Mouse (Mus musculus): ENCODE results near the gene Zfp1. TPM values are rescaled to one million over a fixed set of nuclear protein-coding genes. Genes with fewer than 3 reads are reported as not detected.

The Zfp1 gene
- polyA plus RNA-seq, 1 experiment, result 4.0 TPM

DNA sequence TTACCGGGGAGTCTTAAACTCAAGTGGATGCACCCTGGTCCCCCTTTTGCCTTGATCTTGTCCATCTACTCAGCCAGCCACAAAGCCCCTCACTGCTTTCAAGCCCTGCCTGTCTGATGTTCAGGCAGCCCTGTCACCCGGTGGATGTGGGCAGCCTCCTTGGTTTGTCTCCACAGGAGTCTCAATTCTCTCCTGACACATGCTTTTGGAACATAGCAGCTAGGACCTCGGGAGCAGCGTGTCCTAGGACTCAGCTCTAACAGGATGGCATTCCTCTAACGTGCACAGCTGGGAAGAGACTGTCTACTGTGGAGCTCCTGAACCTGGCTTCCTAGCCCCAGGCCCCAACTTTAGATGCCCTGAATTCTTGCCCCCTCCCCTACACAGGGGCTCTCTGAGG, 62.5 kb downstream of the Zfp1 start:
- no peak for DNase-seq (ENCODE audit: low read depth, low spot score)
- WGBS, result 42% methylated on average over 5 of the region's 5 CpGs

DNA sequence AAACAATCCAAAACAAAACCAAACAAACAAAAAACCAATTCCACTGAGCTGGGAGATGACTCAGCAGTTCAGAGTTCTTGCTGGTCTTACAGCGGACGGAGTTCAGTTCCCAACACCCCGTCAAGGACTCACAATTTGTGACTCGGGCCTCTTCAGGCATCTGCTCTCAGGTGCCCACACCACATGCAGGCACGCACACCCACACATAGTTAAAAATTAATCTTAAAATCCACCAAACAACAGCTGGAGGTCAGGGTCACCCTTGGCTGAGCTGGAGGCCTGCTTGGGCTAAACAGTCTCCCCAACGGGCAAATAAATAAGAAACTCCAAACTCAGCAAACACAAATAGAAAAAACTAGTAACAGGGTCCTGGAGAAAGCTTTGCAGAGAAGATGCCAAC, 65.1 kb downstream of the Zfp1 start:
- DNase-seq (ENCODE audit: low read depth, low spot score), result no peak
- 26% methylated on average over 6 of the region's 6 CpGs for WGBS

DNA sequence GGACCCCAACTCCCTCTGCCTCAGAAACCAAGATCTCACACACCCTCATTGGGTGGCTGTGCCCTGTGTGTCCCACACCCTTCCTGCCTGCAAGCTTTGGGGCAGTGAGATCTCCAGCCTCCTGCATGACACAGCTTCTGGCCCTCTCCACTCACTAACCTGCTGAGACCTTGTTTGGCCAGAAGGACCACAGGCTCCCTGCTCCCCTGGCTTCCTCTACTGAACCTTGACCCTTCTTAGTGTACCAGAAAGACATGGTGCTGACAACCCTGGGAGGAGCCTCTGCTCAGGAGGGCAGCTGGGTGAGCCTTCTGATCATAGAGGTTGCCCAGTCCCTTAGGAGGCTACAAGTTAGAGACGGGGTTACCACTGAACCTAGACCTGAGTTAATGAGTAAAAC, 66.0 kb downstream of the Zfp1 start:
- DNase-seq (ENCODE audit: low read depth, low spot score), result no peak
- WGBS, result 38% methylated on average over 1 of the region's 1 CpGs

DNA sequence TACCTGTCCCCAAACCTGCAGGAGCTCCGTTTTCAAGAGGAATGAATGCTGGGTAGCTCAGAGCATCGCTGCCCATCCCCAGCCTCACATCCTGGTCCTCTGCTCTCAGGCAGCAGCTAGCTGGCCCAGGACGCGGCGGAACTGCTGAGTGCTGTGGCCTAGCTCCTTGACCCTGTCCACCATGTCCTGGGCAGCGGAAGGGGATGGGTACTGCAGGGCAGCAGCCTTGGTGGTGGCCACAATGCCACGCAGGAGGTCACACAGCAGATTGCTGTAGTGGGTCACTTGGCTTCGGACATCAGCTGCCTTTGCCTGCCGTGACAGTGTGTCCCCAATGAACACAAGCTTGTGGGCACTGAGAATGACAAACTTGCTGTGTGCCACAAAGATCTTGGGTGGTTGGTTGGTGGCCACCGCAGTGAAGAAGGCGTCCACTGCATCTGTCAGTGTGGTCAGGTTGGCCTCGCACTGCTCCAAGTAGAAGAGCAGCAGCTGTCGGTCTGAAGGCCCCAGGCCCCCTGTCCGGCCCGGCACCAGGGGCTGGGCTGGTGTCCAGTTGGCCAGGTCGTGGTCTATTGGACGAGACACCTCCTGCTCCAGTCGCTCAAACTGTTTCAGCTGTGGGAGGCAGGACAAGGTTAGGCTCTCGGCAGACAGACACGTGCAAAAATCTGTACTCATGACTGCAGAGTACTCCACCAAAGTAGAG, 67.7 kb downstream of the Zfp1 start:
- DNase-seq (ENCODE audit: low read depth, low spot score), result no peak
- WGBS, result 87% methylated on average over 20 of the region's 20 CpGs

DNA sequence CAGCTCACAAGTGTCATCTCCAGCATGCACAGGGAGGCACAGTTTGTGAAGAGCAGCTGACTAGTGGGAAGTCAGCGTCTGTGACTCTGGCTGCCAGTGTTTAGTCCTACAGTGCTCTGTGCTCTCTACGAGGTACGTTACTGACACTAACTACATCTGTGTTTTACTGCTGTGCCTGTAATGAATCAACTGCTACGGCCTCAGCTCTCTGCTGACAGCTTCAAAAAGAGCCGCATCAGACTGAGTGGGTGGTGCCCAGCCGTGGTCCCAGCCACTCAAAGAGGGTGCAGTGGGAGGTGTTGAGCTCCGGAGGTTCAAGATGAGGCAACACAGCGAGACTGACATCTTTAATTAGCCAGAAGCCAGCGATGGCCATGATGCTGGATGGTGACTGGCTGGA, 68.9 kb downstream of the Zfp1 start:
- WGBS, result 65% methylated on average over 9 of the region's 9 CpGs

DNA sequence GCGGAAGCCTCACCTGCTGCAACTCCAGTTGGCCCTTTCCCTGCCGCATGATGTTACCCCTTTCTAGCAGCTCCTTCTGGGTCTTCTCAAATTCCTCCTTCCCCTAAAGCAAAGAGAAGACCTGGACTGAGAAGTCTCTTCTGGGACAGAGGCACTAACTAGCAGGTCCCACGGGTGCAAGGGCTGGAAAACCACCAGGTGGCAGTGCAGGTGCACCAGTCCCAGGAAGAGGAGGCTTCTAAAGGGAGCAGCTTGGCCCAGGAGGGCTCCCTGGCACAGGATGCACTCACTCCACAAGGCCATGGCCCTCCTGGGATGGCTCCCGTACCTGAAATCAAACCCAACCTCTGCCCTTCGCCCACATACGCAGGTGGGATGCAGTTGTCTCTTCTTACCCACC, 69.4 kb downstream of the Zfp1 start:
- DNase-seq (ENCODE audit: low read depth, low spot score), result no peak
- WGBS, result 73% methylated on average over 6 of the region's 6 CpGs

More for the DNA sequence above, 68.9 kb downstream of the Zfp1 start:
- no peak for DNase-seq (ENCODE audit: low read depth, low spot score)

DNA sequence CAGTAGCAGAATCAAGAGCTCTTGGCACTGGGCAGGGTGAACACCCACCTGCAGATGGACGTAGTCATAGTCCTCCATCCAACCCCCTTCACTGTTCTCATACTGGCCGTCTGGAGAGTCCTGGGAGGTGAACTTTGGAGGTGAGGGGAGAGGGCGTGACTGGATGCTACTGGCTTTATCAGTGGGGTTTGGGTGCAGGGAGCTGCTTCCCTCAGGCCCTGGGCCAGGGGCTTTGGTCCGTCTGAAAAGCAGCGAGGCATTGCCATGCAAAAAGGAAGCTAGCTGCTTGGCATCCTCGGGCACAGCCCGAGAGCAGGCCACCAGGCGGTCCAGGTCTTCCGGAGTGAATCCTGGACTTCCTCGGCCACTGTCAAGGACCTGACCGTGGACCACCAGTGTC, 70.1 kb downstream of the Zfp1 start:
- DNase-seq (ENCODE audit: low read depth, low spot score), result no peak
- 90% methylated on average over 11 of the region's 11 CpGs for WGBS

DNA sequence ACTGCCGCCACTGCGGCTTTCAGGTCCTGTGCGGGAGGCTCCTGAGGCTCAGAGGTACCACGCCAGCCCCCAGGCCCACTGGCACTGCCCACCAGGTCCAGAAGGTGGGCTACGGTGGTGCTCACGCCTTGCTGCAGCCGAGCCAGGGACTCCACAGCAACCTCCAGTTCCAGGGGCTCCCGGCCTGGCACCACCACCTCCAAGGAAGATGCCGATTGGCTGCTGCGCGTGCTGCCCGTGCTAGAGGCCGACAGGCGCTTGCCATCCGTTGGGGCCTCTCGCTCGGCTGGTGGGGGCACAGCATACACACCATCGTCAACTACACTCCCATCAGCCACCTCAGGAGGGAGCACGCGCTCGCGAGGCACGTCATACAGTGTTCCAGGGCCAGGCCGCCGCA, 70.6 kb downstream of the Zfp1 start:
- WGBS, result 94% methylated on average over 25 of the region's 25 CpGs
- DNase-seq (ENCODE audit: low read depth, low spot score), result no peak

DNA sequence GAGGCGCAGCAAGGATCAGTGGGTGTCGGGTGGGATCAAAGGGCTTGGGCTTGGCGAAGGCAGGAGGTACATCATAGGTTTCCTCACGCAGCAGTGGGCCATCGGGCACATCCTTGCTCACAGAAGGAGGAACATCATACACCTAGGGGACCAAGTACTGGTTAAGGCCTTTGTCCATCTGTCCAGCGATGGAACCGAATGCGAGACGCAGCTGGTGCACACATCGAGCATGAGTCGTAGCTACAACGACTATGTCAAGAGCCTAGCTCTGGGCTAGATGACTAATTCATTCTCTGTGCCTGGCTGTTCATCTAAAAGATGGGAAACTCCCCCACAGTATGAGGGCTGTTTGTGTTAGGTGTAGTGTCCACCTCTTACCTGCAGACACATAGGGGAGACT, 71.1 kb downstream of the Zfp1 start:
- WGBS, result 91% methylated on average over 12 of the region's 12 CpGs
- DNase-seq (ENCODE audit: low read depth, low spot score), result no peak

DNA sequence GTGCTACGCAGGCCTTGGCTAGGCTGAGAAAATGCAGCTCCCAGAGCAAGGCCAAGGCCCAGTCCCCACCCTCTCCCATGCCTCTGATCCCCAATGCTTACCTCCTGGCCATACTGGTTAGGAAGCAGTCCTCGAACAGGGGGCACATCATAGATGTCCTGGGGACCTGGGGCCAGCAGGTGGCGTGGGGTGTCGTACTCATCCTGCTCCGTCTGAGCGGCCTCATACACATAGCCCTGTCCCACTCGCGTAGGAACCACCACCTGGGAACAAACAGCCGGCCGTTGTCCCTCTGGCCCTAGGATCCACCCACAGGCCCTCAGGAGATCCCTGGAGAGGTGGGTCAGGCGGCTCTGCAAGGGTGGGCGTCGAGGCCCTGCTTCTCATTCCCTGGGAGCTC, 72.3 kb downstream of the Zfp1 start:
- 81% methylated on average over 13 of the region's 13 CpGs for WGBS
- DNase-seq (ENCODE audit: low read depth, low spot score), result no peak

DNA sequence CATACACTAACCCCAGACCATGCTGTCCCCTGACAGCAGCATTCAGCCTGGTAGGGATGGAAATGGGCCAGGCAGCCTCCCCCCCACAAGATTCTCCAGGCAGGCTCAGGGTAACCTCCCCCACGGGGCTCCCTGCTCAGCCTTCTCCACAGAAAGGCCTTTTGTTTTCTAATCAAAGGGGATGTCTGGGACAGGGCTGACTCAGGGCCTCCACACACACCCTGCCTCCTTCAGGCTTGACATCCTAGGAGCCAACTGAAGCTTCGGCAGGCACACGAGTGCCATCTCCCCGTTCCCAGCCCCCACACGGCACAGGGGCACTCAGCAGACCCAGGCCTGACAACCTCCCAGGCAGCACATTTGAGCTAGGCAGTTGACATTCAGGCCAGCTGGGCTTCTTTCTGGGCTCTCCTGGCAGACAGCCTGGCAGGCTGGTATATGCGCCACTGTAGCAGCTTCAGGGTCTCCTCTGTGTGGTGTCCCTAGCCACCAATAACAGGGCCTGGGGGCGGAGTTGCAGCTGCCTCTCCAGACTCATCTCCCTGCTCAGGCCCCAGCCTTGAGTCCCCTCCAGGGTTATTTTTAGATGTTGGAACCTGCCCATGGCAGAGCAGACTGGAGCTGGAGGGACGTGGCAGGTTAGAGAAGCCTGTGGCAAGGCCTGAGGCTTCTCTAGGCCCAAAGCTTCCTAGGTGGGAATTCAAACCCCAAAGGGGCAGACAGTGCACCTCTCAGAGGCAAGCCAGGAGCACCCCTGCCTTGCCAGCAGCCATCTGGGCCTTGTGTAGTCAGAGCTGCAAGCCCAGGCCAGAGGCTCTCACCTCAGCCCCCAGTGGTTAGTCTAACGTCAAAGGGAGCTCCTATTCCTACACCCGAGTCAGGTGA, 73.6 kb downstream of the Zfp1 start:
- DNase-seq (ENCODE audit: low read depth, low spot score), result no peak

DNA sequence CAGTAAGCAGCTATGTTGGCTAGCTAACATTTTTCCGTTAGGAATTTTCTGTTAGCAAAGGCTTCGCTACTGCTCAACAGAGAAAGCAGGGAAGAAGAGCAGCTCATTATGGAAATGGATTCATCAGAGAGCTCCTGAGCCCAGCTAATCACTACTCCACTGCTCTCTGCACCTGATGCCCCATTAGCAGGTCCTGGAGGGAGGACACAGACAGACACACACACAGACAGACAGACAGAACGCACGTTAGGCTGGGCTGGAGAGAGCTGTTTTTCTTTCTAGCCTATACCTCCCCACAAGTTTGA, 74.2 kb downstream of the Zfp1 start:
- WGBS, result 69% methylated on average over 4 of the region's 4 CpGs
- no peak for DNase-seq (ENCODE audit: low read depth, low spot score)

More for the DNA sequence above, 73.6 kb downstream of the Zfp1 start:
- 67% methylated on average over 10 of the region's 10 CpGs for whole genome bisulfite sequencing

DNA sequence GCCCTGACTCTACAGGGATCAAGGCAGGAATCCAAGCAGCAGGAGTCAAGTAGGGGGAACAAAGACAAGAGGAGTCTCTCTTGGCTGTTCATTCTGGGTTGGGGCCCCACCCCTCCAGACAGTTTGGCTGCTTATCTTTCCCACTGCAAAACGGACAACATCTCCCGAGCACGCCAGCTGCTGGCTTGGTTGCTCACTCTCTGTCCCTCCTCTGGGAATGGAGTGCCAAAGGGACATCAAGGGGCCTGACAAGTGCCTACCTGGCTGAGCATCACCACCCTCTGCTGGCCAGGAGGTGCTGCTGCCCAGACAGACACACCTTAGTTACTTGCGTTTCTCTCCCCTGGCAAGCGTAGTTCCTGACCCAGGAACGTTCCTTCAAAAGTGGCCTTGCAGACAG, 74.7 kb downstream of the Zfp1 start:
- WGBS, result 24% methylated on average over 6 of the region's 6 CpGs
- DNase-seq (ENCODE audit: low read depth, low spot score), result no peak

DNA sequence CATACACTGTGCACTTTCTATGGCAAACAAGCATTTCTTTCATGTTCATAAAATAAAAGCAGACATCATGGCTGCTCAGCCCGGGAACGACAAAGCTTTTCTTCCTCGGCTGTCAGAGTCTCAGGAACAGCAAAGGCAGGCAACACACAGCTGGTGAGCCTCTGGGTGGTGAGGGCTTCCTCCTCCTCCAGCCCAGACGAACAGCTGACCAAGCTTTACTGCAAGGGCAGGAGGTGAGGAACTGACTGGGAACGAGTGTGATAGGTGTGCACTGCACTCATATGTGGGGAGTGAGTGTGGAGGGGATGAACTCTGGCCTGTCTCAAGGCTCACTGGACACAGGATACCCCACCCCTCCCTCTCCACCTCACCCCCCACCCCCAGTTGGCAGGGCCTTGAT, 75.7 kb downstream of the Zfp1 start:
- WGBS, result 39% methylated on average over 5 of the region's 5 CpGs
- no peak for DNase-seq (ENCODE audit: low read depth, low spot score)

DNA sequence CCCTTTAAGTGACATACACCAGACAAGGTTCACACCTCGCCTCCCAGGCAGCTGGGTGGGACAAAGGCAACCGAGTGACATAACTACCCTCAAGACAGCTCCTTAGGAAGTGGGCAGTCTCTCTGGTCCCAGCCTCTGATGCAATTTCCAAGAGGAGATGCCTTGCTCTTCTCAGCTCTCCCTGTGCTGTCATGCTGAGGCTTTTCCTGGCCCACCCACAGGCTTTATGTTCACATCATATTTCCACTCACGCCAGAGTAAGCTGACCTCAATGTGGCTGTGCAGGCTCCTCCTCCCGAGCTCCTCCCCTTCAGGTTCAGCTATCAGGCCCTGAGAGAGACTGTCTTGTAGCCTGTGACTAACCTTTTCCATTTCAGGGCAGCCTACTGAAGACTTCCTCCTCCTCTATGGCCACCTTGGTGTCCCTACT, 76.9 kb downstream of the Zfp1 start:
- 47% methylated on average over 4 of the region's 4 CpGs for WGBS
- no peak for DNase-seq (ENCODE audit: low read depth, low spot score)

Other genes starting within 250 kb of the Zfp1 start
- 0.18 and 1.0 TPM in 2 replicates for gene Fa2h, start 249.6 kb upstream of the Zfp1 start, polyA plus RNA-seq (2012; rRNA removed)
- 2.8 and 4.9 TPM in 2 replicates for gene Wdr59, start 121.3 kb upstream of the Zfp1 start, polyA plus RNA-seq (2012; rRNA removed)
- gene Znrf1, start 107.3 kb upstream of the Zfp1 start, polyA plus RNA-seq (2012; rRNA removed), result 23.5 and 25.9 TPM in 2 replicates
- gene Ldhd, start 13.0 kb upstream of the Zfp1 start, polyA plus RNA-seq (2012; rRNA removed), result 2.9 and 3.8 TPM in 2 replicates
- 4.0 and 6.1 TPM in 2 replicates for gene Ctrb1, start 47.6 kb downstream of the Zfp1 start, polyA plus RNA-seq (2012; rRNA removed)
- gene Bcar1, start 100.4 kb downstream of the Zfp1 start, polyA plus RNA-seq (2012; rRNA removed), result 77.4 and 114 TPM in 2 replicates
- 5.5 and 5.7 TPM in 2 replicates for gene Cfdp1, start 210.9 kb downstream of the Zfp1 start, polyA plus RNA-seq (2012; rRNA removed)
- 9.0 and 13.2 TPM in 2 replicates for gene Tmem170, start 233.3 kb downstream of the Zfp1 start, polyA plus RNA-seq (2012; rRNA removed)